ENCODE assay signal across 8 mouse cellular contexts in the genomic region with DNA sequence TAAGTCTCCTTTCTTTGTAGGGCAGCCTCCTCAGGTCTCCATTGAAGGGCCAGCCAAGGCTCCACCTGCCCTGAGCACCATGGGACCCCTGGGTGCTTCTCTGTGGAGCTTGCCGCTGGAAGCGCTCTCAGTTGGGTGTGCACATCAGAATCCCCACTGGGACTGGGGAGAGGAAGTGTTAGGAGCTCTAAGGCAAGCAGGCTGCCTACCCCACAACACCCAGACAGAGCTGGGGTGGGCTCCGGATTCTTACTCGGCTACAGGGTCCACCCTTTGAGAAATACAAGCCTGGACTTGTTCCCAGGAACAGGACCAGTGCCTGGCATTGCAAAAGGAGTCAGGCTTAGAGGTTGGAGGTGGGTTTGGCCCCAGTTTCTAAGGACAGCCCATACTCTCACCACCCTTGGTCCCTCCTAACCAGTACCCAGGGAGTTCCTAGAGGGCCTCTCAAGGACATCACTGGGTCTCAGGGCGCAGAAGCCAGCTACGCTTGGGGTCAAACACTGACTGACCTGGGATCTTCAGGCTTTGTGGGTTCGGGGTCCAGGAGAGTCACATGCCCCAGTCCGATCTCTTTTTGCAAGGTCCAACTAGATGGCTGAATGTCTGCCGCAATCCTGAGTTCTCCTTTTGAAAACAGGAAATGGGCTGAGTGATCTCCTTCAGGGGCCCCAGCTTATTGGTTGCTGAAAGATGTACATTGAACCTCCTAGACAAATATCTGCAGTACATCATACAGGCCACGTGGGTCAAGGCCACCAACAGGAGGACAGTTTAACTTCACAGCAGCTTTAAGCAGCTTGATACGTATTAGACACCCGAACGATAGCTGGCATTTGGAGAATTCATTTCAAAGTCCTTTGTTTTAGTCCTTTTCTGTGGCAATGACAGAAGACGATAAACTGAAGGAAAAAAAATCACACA. TPM values are rescaled to one million over a fixed set of nuclear protein-coding genes. Genes with fewer than 3 reads are reported as not detected.
DNase-seq lines count a peak whose midpoint lies in the region; ATAC-seq lines count a peak whose summit lies in the region.
"Had no signal": no experiment of that assay in that cellular context is flagged by ENCODE, and none has a peak within 500 bp of the region (broad histone marks: within the 10 kb centered on the region; RNA-seq: fewer than 3 reads in every experiment).

Gene Snx20 (minus strand): TSS at position 655 of the 924 bp plus-strand sequence.

- H3K4me3 ChIP-seq in heart, embryonic 13.5 days = peak within 1 kb of the TSS; percentile 13
- peak within 1 kb of the TSS; percentile 6; the same call in 1 of the 2 replicates for H3K4me3 ChIP-seq in lung, embryonic 15.5 days
- H3K4me3 ChIP-seq in midbrain, embryonic 14.5 days (replicated peaks; ENCODE audit: low read depth, low read length) = no peak within 1 kb of the TSS
- H3K4me3 ChIP-seq: limb, embryonic 12.5 days had no signal

- no peaks in the 10 kb centered on the region for H3K9me3 ChIP-seq in heart, embryonic 13.5 days
- H3K9me3 ChIP-seq in lung, embryonic 15.5 days = no peaks in the 10 kb centered on the region
- no peaks in the 10 kb centered on the region for H3K9me3 ChIP-seq in midbrain, embryonic 14.5 days (ENCODE audit: control insufficient read depth, low read length)
- H3K9me3 ChIP-seq: limb, embryonic 12.5 days had no signal

- H3K4me1 ChIP-seq in heart, embryonic 13.5 days = peaks cover 4% of the 10 kb centered on the region
- no peaks in the 10 kb centered on the region; the same call in 1 of the 2 replicates for H3K4me1 ChIP-seq in lung, embryonic 15.5 days
- no peaks in the 10 kb centered on the region for H3K4me1 ChIP-seq in midbrain, embryonic 14.5 days (ENCODE audit: control insufficient read depth, insufficient read depth, low read length)
- H3K4me1 ChIP-seq: limb, embryonic 12.5 days had no signal

- no peaks in the 10 kb centered on the region for H3K27me3 ChIP-seq in heart, embryonic 13.5 days (replicated peaks)
- H3K27me3 ChIP-seq in lung, embryonic 15.5 days = no peaks in the 10 kb centered on the region
- H3K27me3 ChIP-seq in midbrain, embryonic 14.5 days (ENCODE audit: control insufficient read depth, insufficient read depth, low read length) = no peaks in the 10 kb centered on the region
- H3K27me3 ChIP-seq: limb, embryonic 12.5 days had no signal

- DNase-seq in T-cell, adult 2 months (ENCODE audit: low spot score) = peak; percentile 80
- DNase-seq in spleen, postnatal 4 days (ENCODE audit: low spot score in 2 of 2) = peak; percentile 57 to 74
- DNase-seq in midbrain, embryonic 14.5 days = no peak
- DNase-seq in gastrocnemius, postnatal 4 days (ENCODE audit: low spot score in 2 of 2) = no peak
- no peak for DNase-seq in ovary, adult 18-20 months (ENCODE audit: low spot score)

- 69% methylated on average over 14 of the region's 14 CpGs for WGBS in heart, embryonic 13.5 days
- WGBS in lung, embryonic 15.5 days = 61% methylated on average over 14 of the region's 14 CpGs
- WGBS in midbrain, embryonic 14.5 days = 89% methylated on average over 14 of the region's 14 CpGs

- H3K36me3 ChIP-seq in heart, embryonic 13.5 days = no peaks in the 10 kb centered on the region
- no peaks in the 10 kb centered on the region for H3K36me3 ChIP-seq in lung, embryonic 15.5 days
- H3K36me3 ChIP-seq in midbrain, embryonic 14.5 days (ENCODE audit: control insufficient read depth, insufficient read depth, low read length) = no peaks in the 10 kb centered on the region
- H3K36me3 ChIP-seq: limb, embryonic 12.5 days had no signal

- peak within 1 kb of the TSS; percentile 14; the same call in 1 of the 2 replicates for H3K4me2 ChIP-seq in heart, embryonic 13.5 days
- peak within 1 kb of the TSS; percentile 14 for H3K4me2 ChIP-seq in lung, embryonic 15.5 days
- H3K4me2 ChIP-seq in midbrain, embryonic 14.5 days (ENCODE audit: low read length) = no peak within 1 kb of the TSS
- H3K4me2 ChIP-seq: limb, embryonic 12.5 days had no signal

- no peak within 1 kb of the TSS for H3K27ac ChIP-seq in heart, embryonic 13.5 days (replicated peaks)
- H3K27ac ChIP-seq in lung, embryonic 15.5 days = no peak within 1 kb of the TSS
- no peak within 1 kb of the TSS for H3K27ac ChIP-seq in midbrain, embryonic 14.5 days (replicated peaks; ENCODE audit: low read depth, low read length)
- H3K27ac ChIP-seq: limb, embryonic 12.5 days had no signal

- no peak within 1 kb of the TSS for H3K9ac ChIP-seq in heart, embryonic 13.5 days
- H3K9ac ChIP-seq in lung, embryonic 15.5 days = no peak within 1 kb of the TSS
- H3K9ac ChIP-seq in midbrain, embryonic 14.5 days (replicated peaks; ENCODE audit: low read length) = no peak within 1 kb of the TSS
- H3K9ac ChIP-seq: limb, embryonic 12.5 days had no signal

- ATAC-seq in heart, embryonic 13.5 days (ENCODE audit: extremely low read depth, insufficient number of reproducible peaks, low FRiP score, low TSS enrichment) = 0 out of 2 replicates have a peak, but pooled peaks have one; percentile 32
- peak; percentile 25; the same call in 1 of the 2 replicates for ATAC-seq in lung, embryonic 15.5 days (ENCODE audit: borderline replicate concordance, extremely low read depth, low FRiP score, low TSS enrichment)
- ATAC-seq in midbrain, embryonic 14.5 days (ENCODE audit: low FRiP score, low TSS enrichment) = no peak

RNA-seq across cellular contexts. Expression of gene Snx20, which starts in this region (rescaled TPM):
- polyA plus RNA-seq in heart, embryonic 13.5 days (2015; fragmentation: Nextera tagmentation; extraction: Ambion mirVana) = 1.6 and 1.8 TPM in 2 replicates
- polyA plus RNA-seq in lung, embryonic 15.5 days (2015; fragmentation: Nextera tagmentation; extraction: Ambion mirVana) = 2.3 and 2.7 TPM in 2 replicates
- 0.82 and 1.1 TPM in 2 replicates for polyA plus RNA-seq in midbrain, embryonic 14.5 days (2014; fragmentation: Nextera tagmentation; extraction: Ambion mirVana)
- 1 to 10 TPM; 1.3 to 1.5 TPM for total RNA-seq in gastrocnemius, postnatal 4 days (2021)

Comparison
In these comparisons a context has a peak if more than half of its experiments do, and no peak if none do; other contexts are left out.
1. DNase-seq: peak in T-cell, adult 2 months (single experiment) and spleen, postnatal 4 days (2 of 2); none in midbrain, embryonic 14.5 days (single experiment), gastrocnemius, postnatal 4 days (0 of 2) and ovary, adult 18-20 months (single experiment).